Comparison of ENCODE assay signal across 8 mouse cellular contexts in genomic region chr9:92249987-92250772, GRCm38 (mm10). TPM values are rescaled to one million over a fixed set of nuclear protein-coding genes. Genes with fewer than 3 reads are reported as not detected.
A peak's percentile ranks its signal among the peaks of the same experiment; 100 is the strongest.
DNase-seq lines count a peak whose midpoint lies in the region; ATAC-seq lines count a peak whose summit lies in the region.

No protein-coding gene starts in this region.

- peak overlapping the region; percentile 63 for H3K4me2 ChIP-seq in hindbrain, embryonic 11.5 days (replicated peaks; ENCODE audit: low read depth, low read length)

- peak; percentile 92 for ATAC-seq in hindbrain, embryonic 11.5 days (ENCODE audit: low FRiP score)

- H3K27ac ChIP-seq in hindbrain, embryonic 11.5 days (ENCODE audit: low read depth, low read length), result peak overlapping the region; percentile 59

- H3K9ac ChIP-seq in hindbrain, embryonic 11.5 days (ENCODE audit: low read depth, low read length), result peak overlapping the region; percentile 80

- under 1% methylated on average over 40 of the region's 40 CpGs for WGBS in hindbrain, embryonic 11.5 days

- H3K36me3 ChIP-seq in hindbrain, embryonic 11.5 days (ENCODE audit: control insufficient read depth, insufficient read depth, low read length), result no peaks in the 10 kb centered on the region

- no peaks in the 10 kb centered on the region for H3K9me3 ChIP-seq in hindbrain, embryonic 11.5 days (ENCODE audit: control insufficient read depth, low read length)

- no peaks in the 10 kb centered on the region for H3K4me1 ChIP-seq in hindbrain, embryonic 11.5 days (replicated peaks; ENCODE audit: control insufficient read depth, insufficient read depth, low read length)

- peak overlapping the region; percentile 64 for H3K4me3 ChIP-seq in hindbrain, embryonic 11.5 days (ENCODE audit: low read depth, low read length)

- no peaks in the 10 kb centered on the region for H3K27me3 ChIP-seq in hindbrain, embryonic 11.5 days (ENCODE audit: control insufficient read depth, insufficient read depth, low read length)

- peak; percentile 83 for DNase-seq in NIH3T3 (ENCODE audit: low read depth)
- DNase-seq in cerebellum, postnatal 10 days, result peak; percentile 72 to 74
- DNase-seq in frontal cortex, postnatal 10 days (ENCODE audit: low spot score in 2 of 2), result peak; percentile 11 to 41
- DNase-seq in hindbrain, embryonic 11.5 days (ENCODE audit: low spot score), result peak; percentile 78
- peak; percentile 19 to 29 for DNase-seq in layer of hippocampus, postnatal 14 days (ENCODE audit: low spot score in 2 of 2)
- peak; percentile 85 for DNase-seq in lung, postnatal 10 days
- DNase-seq in ovary, postnatal 14 days (ENCODE audit: low spot score), result peak; percentile 63
- DNase-seq in thymus, postnatal 14 days, result peak; percentile 18

RNA-seq across cellular contexts. Expression of gene Plscr1, which starts 0.6 kb away (rescaled TPM):
- 26.0 and 27.6 TPM in 2 replicates for polyA plus RNA-seq in hindbrain, embryonic 11.5 days (2014; fragmentation: Nextera tagmentation; extraction: Ambion mirVana)
- 1 to 10 TPM; 1.0 to 1.7 TPM for total RNA-seq in layer of hippocampus, postnatal 14 days (2021)

RNA-seq across cellular contexts. Expression of gene Plscr2, which starts 25.2 kb away (rescaled TPM):
- 0.71 and 1.4 TPM in 2 replicates for polyA plus RNA-seq in hindbrain, embryonic 11.5 days (2014; fragmentation: Nextera tagmentation; extraction: Ambion mirVana)
- total RNA-seq in layer of hippocampus, postnatal 14 days (2021), result 1 to 10 TPM; 1.8 to 2.9 TPM

RNA-seq across cellular contexts. Expression of gene Plscr5, which starts 57.4 kb away (rescaled TPM):
- polyA plus RNA-seq in hindbrain, embryonic 11.5 days (2014; fragmentation: Nextera tagmentation; extraction: Ambion mirVana), result 0.19 TPM in 1 of 2 replicates, not detected in the other
- total RNA-seq in layer of hippocampus, postnatal 14 days (2021), result under 1 TPM in 1 of 2 experiments, not detected in 1; 0.33 TPM

RNA-seq across cellular contexts. Expression of gene 1700057G04Rik, which starts 59.0 kb away (rescaled TPM):
- polyA plus RNA-seq in hindbrain, embryonic 11.5 days (2014; fragmentation: Nextera tagmentation; extraction: Ambion mirVana), result not detected in 2 replicates
- not detected for total RNA-seq in layer of hippocampus, postnatal 14 days (2021)

Comparison
In these comparisons a context has a peak if more than half of its experiments do, and no peak if none do; other contexts are left out.
1. Peak in every context shown above with its lines: DNase-seq, ATAC-seq, H3K4me3 ChIP-seq and H3K27ac ChIP-seq.
2. DNase-seq: peak in every context shown above with its lines; median percentile 85 in lung, postnatal 10 days; 83 in NIH3T3; 78 in hindbrain, embryonic 11.5 days; 73 in cerebellum, postnatal 10 days; 63 in ovary, postnatal 14 days; 26 in frontal cortex, postnatal 10 days; 24 in layer of hippocampus, postnatal 14 days; 18 in thymus, postnatal 14 days.